Mouse (Mus musculus) heart, postnatal 25 days (tissue): Measurements from ENCODE around the gene Tns3. TPM values are rescaled to one million over a fixed set of nuclear protein-coding genes. Genes with fewer than 3 reads are reported as not detected.

Source experiments
- DNase-seq: peaks from one replicate; pipeline ENCODE4 v3.0.0; 2022; ENCODE audit warnings: low spot score
- intact Hi-C: fragments of 180-260 bp; cut with DNase I; formaldehyde crosslinking; loops from one replicate; pipeline ENCODE4 v1.15.1; 2025
- total RNA-seq, 2 experiments: library from RNA; stranded (reverse); gene quantifications; 2 replicates each; pipeline ENCODE4 v1.2.3; 2021

The Tns3 gene
- total RNA-seq, 2 experiments from 2014 or later, result 21.2 to 21.4 TPM

GRCm38 (mm10) chr11:8462827-8463405, 201.4 kb downstream of the Tns3 start:
- intact Hi-C loops, result no loop called here
- DNase-seq, result no peak

DNA sequence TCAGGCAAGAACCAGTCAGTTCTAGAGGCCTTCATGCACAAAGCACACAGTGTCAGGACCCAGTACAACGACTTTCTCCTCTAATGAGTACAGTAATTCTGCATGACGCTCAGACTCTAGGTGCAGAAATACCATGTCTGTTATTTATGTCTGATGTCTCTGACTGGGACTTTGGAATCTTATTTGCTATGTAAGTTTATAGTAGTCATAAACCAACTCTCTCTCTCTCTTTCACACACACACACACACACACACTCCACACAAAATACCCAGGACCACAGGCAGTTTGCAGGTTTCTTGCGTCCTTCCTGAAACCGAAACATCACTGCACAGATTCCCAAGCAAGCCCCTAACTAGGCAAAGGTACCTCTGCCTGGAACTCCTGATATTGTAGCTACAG, 203.5 kb downstream of the Tns3 start:
- DNase-seq, result no peak
- intact Hi-C loops, result no loop called here

DNA sequence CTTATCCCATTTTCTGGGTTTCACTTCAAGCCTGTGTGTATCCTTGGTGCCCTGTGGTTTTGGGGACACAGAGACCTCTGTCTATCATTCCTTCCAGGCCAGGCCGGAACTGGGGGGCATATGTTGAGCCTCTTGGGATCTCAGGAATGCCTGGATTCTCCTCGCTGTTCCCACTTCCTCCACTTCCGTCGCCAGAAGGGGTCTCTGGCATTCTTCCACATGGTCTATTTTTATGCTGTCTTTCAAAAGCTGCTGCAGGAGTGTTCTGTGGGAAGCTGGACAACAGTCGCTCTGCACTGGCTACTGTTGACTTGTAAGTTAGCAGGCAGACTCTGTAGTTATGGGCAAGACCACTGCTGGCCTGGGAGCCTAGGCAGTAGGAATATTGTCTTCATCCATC, 206.4 kb downstream of the Tns3 start:
- intact Hi-C loops, result no loop called here
- DNase-seq, result no peak

DNA sequence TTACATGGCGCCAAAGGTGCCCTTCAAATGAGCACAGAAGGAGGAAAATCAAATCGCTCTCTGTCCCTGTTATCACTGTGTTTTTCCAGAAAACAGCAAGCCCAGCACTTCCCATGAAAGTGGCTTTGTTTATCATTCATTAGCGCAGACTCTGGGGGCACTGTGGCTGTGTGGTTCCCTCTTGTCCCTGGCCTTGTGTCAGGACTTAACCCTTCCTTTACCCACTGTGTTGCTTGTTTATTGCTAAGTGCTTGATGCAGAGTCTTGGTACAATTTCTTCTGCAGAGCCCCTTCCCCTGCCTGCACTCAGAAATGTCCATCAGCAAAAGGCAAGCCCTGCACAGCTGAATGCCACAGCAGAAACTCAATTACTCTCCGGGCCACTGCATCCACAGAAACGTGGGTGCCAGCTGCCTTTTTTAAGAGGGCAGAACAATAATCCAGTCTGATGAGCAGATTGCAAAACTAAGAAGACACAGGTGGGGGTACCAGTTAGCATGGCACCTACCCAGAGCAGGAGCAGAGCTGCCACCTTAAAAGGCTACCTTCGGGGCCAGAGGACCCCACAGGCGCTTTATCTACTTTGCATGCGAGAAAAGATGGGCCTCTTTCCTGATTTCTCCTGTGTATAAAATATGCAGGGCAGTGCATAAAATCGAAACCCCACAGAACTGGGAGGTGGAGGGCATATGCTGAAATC, 207.6 kb downstream of the Tns3 start:
- intact Hi-C loops, result no loop called here
- no peak for DNase-seq

DNA sequence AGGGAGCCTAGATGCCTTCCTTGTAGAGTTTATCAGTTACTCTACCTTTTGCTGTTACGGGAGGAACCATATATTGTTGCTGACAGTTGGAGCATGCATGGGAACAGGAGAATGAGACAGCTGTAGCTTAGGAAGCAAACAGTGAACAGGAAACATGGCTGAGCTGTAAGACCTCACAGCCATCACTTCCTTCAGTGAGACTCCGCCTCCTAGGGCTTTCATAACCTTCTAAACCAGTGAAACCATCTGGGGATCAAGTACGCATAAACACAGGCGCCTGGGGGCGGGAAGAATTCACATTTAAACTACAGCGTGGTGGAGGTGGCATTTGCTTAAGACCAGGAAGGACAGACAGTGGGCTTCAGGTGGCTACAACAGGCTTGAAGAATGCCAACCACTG, 208.7 kb downstream of the Tns3 start:
- intact Hi-C loops, result no loop called here
- no peak for DNase-seq

- intact Hi-C loops, result no loop called here
- DNase-seq, result no peak
These were observed 211.1 kb downstream of the Tns3 start for GRCm38 (mm10) chr11:8453252-8453651.

GRCm38 (mm10) chr11:8451597-8452201, 212.6 kb downstream of the Tns3 start:
- intact Hi-C loops, result loop anchor here (2.0 kb wide), 1 partner anchor 17 kb away; no protein-coding TSS in a partner anchor
- no peak for DNase-seq

DNA sequence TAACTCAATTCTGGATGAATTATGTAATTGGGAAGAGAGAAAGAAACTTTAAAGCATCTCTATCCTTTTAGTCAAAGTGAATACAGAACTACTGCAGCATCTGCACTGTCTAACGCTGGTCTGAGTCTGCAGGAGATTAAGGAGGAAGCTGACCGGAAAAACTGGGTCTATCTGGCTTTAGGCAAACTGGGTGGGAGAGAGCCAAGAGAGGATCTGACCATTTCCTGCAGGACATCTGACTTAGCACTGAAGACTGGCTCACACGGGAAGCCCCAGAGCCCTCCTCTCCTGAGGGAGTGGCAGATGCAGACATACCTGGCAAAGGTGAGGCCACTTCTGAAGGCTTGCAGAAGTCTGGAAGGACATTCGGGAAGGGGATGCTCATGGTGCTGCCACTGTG, 213.8 kb downstream of the Tns3 start:
- intact Hi-C loops, result loop anchor here (2.0 kb wide), 1 partner anchor 18 kb away; no protein-coding TSS in a partner anchor
- no peak for DNase-seq

- intact Hi-C loops, result loop anchor here (10.0 kb wide), 1 partner anchor 679 kb away; no protein-coding TSS in a partner anchor
- DNase-seq, result peak; percentile 24
These were observed 218.4 kb downstream of the Tns3 start for GRCm38 (mm10) chr11:8445915-8446356.

DNA sequence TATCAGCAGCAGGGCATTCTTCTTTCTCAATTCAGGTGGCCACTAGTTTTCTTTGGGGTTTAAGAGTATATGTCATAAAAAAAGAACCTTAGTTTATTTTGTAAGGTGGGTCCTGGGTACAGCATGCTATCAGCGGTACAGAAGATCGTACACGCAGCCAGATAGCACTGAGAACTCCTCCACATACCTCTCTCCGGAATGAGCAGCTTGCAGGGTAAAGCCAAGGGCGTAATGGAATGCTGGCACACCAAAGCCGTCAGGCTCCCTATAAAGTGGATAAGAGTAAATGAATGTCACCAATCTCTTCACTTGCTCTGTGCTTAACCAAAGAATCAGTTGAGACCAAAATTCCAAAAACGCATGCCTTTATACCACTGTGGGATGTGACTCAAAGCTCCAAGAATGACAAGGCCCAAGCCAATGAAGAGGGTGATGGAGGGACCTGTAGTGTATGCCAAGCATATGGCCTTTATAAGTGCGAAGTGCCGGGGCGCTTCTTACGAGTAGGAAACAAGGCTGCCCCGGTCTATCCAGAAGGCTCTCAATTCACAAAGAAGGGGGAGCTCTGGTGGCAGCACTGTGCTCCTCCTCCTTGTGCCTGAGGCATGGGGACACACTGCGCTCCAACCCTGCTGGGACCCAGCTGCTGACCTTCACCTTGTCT, 219.4 kb downstream of the Tns3 start:
- no peak for DNase-seq
- intact Hi-C loops, result loop anchor here (10.0 kb wide), 1 partner anchor 680 kb away; no protein-coding TSS in a partner anchor

- intact Hi-C loops, result loop anchor here (10.0 kb wide), 1 partner anchor 681 kb away; no protein-coding TSS in a partner anchor
- DNase-seq, result peak; percentile 44
These were observed 220.6 kb downstream of the Tns3 start for GRCm38 (mm10) chr11:8443539-8444292.

- no peak for DNase-seq
- intact Hi-C loops, result loop anchor here (10.0 kb wide), 1 partner anchor 684 kb away; no protein-coding TSS in a partner anchor
These were observed 223.6 kb downstream of the Tns3 start for GRCm38 (mm10) chr11:8440706-8441105.

DNA sequence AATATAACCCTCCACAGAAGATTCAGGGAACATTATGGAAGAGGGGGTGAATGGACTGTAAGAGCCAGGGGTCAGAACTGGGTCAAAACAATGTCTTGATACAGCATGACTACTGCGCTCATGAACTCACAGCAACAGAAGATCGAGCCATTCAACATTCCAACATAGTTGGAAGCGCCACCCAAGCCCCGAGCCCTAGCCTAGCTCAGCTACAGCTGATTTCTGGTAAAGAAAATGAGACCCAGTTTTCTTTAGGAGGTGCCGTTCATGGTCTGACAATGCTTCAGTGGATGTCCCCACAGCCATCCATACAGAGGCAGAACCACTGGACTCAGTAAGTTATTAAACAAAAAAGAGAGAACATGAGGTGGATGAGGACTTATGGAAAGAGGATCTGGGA, 224.1 kb downstream of the Tns3 start:
- DNase-seq, result no peak
- intact Hi-C loops, result loop anchor here (10.0 kb wide), 1 partner anchor 685 kb away; no protein-coding TSS in a partner anchor

DNA sequence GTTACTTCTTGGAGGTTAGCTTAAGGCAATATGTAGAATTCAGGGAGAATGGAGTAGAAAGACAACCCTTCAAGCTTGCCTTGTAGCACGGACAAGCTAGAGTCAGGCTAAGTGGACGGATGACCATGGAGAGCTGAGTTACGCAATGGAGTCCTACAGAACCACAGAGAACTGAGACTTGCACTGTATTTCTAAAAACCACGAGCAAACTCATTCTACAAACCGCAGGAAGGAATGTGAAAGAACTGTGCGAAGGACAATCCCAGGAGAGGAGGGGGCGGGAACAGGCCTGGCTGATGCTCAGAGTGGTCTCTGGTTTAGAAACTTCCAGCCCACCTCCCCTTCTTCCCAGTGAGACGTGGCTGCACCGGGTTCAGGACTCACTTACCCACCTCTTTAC, 225.3 kb downstream of the Tns3 start:
- no peak for DNase-seq
- intact Hi-C loops, result no loop called here

DNA sequence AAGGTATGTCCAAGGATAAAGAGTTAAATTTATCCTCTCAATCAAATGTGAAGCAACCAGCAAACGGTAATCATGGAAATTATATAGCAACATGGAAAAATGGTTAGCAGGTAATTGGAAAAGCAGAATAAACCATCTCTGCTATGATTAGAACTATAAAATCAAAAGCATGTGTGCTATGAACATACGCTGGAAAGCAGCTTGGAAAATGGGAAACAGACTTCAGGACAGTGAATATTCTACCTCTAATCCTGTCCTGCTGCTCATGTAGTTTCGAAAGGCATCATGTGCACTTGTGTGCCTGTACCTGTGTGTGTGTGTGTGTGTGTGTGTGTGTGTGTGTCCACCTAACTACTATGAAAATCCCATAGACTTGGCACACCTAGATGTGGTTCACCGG, 226.1 kb downstream of the Tns3 start:
- no peak for DNase-seq
- intact Hi-C loops, result no loop called here

DNA sequence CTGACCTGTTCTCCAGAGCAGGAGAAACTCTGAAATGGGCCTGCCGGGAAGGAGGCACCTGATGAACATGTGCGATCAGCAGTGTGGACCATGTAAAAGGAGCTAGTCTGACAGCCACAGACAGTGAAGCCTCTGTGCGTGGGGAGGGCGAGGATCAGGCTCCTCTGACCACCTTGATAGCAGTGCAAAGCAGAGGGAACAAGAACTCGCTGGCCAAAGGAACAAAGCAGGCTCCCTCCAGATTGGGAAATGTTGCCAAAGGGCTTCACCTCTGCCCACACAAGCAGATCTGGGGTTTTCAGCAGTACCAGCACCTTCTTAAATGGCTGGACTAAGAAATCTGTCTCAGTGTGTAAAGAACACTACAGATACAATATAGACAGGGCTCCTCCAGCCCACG, 229.2 kb downstream of the Tns3 start:
- no peak for DNase-seq
- intact Hi-C loops, result no loop called here

- intact Hi-C loops, result no loop called here
- DNase-seq, result no peak
These were observed 230.0 kb downstream of the Tns3 start for GRCm38 (mm10) chr11:8434366-8434765.

GRCm38 (mm10) chr11:8433443-8433842, 230.9 kb downstream of the Tns3 start:
- DNase-seq, result no peak
- intact Hi-C loops, result no loop called here

- intact Hi-C loops, result no loop called here
- DNase-seq, result no peak
These were observed 231.4 kb downstream of the Tns3 start for GRCm38 (mm10) chr11:8432941-8433340.

DNA sequence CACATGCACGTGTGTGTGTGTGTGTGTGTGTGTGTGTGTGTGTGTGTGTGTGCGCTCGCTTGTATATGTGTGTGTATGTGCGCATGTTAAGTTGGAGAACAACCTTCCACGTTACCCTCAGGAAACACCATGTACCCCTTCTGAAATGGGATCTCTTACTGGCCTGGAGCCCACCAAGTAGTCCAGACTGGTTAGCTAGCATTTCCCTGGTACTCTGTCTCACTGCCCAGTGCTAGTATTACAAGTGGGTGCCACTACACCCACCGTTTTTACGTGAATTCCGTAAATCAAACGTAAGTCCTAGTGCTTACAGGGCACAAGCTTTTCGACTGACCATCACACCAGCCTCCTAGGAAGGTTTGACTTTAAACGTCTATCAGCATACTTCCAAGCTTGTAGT, 236.7 kb downstream of the Tns3 start:
- no peak for DNase-seq
- intact Hi-C loops, result no loop called here
